Mouse (Mus musculus) megakaryocyte, embryonic 14.5 days (primary cell): ENCODE measurements around the gene Odf4.

Experiments used
- FLI1 ChIP-seq: IDR thresholded peaks from 2 replicates; pipeline ENCODE4 v1.6.1; 2012; ENCODE audit warnings: low read length, inconsistent platforms, mixed read lengths
- GATA1 ChIP-seq: IDR thresholded peaks from 3 replicates; pipeline ENCODE4 v1.6.1; 2012; ENCODE audit warnings: mixed read lengths, low read length, inconsistent platforms, borderline replicate concordance

- TF ChIP-seq GATA1 (no peak), FLI1 (no peak)
Observed at GRCm38 (mm10) chr11:68946001-68946400, 19.1 kb upstream of the Odf4 start.
